Mouse (Mus musculus): ENCODE results near the gene Mrps24.

The Mrps24 gene

DNA sequence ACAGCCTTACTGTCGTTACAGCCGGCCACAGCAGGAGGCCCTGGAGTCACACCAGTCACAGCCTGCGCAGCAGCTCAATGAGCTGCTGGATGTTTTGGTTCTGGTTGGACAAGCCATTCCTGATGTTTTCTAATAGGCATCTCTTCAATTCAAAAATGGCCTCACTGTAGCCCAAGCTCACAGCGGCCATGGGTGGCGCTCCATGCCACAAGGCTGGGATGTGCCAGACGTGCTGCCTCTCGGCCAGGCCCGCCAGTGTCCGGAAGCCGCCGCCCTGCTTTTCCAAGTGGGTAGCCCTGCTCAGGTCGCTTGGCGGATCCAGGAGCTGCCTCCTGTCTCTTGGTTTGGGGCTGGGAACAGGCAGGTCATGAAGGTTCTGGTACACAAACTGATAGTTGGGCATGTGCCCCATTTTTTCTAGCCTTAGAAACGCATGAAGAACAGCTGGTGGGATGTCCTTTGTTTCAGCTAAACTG is at the start of gene Mrps24:
Gene Mrps24, minus strand, starts transcription at position 51 of the 476 bp plus-strand sequence.
- DNase-seq, result no peak

DNA sequence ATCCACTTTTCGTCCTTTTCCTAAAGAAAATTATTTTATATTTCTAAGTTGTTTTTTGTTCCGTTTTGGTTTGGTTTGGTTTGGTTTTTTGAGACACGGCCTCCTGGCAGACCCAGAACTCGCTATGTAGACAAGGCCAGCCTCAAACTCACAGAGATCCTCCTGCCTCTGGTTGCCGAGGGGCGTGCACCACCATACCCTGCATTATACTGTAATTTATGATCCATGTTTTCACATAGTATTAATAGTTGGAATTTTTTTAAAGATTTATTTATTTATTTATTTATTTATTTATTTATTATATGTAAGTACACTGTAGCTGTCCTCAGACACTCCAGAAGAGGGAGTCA is 47.1 kb upstream of the Mrps24 start:
- no peak for DNase-seq

DNA sequence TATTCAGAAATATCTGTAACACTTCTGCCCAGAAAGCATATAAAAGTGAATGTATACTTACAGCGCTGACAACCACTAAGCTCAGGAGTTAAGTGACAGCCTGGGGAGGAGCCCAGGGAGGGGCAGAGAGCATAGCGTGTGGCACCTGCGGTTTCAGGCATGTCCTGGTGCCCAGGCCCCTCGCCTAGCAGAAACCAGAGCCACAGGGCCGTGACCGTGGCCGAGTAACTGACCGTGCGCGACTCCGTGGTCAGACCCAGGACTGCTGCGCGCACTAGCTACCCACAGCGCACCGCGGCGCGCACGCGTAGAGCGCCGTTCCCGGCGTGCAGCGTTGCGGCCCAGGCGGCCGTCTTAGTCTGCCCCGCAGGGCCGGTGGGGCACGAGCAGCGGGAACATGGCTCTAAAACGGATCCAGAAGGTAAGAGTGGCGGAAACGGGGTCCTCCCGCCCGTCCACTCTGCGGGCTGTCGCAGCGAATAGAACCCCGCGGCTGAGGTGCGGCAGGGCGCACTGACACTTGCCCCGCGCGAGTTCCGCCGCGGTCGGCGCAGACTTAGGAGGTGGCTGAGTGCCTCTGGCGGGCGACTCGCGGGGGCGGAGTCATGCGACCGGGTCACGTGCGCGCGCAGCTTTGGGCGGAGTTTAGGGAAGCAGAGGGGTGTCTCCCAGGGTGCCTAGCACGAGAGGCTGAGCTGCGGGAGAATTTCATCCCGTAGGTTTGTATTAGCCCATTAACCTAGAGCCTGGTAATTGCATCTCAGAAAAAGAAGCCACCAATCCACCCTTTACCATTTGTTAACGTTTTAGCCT is 46.5 kb upstream of the Mrps24 start, which contains the start of gene Urgcp:
Gene Urgcp, minus strand, starts transcription at position 557 of the 813 bp plus-strand sequence.
- peak; percentile 95 to 96 for DNase-seq

DNA sequence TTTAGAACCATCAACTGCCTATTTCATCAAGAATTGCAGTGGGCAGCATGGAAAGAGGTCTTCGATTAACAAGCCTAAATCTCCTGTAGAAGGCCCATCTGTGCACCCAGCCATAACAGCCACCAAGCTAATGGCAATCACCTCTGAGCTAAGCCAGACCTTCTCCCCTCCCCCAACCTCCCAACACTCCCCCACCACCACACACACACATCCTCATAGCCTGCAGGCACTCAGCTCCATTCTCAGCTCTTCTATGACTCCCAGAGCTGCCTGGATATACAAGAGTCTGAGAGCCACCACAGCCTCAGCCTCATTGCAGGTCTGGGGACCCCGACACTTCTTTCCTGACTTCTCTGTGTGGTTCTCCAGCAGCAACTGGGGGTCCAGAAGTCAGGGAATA is 38.3 kb upstream of the Mrps24 start:
- DNase-seq, result no peak

DNA sequence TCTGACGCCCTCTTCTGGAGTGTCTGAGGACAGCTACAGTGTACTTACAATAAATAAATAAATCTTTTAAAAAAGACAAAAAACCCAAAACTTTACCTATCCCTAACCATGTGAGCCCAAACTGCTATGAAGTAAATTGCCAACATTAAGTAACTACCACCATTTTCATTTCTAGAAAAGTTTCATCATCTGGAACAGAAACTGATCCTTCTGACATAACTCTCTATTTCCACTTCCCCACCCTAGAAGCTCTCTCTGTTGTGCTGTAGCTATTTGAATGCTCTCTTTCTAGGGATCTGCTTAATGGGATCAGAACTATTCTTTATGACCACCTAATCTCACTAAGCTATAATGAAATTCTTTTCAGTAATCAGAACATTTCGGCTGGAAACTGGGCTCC is 29.5 kb upstream of the Mrps24 start:
- DNase-seq, result no peak

DNA sequence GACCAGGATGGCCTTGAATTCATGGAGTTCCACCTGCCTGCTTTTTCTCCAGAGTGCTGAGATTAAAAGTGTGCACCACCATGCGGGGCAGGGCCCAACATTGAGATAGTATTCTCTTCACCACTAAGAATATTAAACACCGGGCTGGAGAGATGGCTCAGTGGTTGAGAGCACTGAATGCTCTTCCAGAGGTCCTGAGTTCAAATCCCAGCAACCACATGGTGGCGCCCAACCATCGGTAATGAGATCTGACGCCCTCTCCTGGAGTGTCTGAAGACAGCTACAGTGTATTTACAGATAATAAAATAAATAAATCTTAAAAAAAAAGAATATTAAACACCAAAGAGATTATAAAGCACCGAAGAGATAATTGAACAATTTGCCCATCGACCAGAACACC is 26.6 kb upstream of the Mrps24 start:
- peak; percentile 43 to 46 for DNase-seq

DNA sequence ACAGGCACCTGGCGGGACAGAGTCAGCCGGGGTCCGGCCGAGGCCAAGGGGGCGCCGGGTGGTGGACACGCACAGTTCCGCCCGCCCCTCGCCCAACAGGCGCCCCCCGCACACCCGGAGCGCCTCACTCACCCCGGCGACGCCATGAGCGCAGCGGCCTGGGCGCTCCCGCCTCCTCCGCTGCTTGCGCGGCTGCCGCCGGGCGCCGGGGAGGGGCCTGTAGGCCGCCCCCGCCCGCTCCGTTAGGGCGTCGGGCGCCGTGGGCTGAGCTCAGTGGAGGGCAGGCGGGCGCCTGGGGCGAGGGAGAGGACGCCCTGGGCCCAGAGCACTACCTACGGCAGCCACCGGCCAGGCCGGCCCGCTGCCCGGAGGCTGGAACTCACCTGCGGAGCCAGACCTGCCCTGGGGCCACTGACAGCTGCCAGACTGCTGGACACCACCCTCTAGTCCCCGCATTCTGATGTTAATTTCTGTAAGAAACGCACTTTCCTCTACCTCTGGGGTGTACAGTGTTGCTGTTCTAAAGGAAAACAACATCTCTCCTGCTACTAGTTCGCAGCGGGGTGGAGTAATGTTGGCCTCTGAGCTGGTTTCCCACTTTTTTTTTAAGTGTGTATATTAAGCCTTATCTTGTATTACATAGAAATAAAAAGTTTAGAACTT is 25.6 kb upstream of the Mrps24 start:
- DNase-seq, result peak; percentile 83 to 88

DNA sequence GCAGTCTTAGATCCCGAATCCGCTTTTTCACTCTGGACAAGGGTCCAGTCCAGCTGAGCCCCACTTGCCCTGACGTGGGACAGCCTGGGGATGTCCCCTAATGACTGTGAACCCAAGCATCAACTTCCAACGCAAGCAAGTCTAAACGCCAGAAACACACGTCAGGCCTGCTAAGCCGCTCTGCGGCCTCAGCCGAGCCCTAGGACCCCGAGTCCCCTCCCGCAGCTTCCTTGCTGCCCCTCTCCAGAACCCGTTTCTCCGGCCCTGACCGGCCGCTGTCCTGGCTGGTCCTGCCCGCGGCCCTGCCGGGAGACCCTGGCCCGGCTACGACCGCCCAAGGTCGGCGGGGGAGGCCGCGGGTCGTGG is 25.1 kb upstream of the Mrps24 start:
- DNase-seq, result no peak

DNA sequence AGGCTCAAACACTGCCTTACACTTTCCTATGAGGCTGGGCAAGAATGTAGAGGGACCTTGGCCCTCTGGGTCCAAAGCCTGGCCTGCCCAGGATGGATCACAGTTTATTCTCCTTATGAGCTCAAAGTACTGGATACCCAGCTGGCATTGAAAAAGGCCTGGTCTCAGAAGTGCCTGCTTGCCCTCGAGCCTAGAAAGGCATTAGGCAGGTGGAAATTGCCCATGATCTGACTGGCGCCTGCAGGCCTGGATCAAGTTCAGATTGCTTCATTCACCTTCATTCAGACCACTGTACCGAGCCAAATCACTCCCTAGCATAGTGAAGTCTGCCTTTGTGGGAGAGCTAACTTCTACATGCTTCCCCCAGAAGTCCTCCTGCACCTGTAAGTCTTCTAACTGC is 24.4 kb upstream of the Mrps24 start:
- DNase-seq, result no peak

DNA sequence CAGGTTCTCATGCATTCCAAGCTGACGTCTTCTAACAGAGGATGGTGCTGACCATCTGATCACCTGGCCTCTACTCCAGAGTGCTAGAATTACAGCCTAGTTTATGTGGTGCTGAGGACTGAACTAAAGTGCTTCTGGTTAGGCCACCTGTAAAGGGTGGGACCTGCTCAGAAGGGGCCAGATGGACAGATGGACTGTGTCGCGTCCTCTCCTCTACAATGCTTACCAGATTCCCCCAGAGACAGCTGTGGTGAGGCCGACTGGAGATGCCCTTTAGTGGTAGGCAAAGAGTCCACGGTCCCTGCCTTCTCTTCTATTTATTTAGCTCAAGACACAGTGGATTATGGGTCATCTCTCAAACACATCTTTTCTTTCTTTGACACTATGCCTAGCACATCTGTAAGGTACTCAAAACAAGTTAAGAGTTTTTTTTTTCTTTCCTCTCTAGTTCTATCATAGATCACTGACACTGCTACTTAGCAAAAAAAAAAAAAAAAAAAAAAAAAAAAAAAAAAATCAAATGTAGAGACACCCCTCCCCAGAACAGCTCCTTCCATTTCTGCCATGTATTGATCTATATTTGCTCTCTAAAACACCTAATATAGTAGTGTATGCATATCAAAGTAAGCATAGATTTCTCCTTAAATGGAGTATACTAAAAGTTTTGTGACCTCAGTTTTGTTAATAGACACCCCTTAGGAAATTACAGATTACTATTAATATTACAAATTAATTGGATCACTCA is 23.6 kb upstream of the Mrps24 start:
- no peak for DNase-seq

DNA sequence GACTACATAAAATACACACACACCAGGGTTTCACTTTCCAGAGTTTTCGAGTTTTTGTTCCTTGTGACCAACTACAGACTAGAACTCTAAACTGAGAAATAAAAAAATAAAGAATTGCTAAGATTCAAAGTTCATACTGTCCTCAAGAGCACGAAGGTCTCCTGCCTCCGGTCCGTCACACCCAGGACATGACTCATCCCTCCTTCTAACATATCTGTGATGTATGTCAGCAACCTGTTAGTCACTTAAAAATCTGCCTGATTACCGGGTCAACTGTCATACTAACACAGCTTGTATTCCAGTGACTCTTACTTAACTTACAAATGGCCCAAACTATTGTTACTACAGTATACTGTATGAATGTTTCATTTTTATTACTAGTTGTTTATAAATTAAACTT is 21.7 kb upstream of the Mrps24 start:
- no peak for DNase-seq

DNA sequence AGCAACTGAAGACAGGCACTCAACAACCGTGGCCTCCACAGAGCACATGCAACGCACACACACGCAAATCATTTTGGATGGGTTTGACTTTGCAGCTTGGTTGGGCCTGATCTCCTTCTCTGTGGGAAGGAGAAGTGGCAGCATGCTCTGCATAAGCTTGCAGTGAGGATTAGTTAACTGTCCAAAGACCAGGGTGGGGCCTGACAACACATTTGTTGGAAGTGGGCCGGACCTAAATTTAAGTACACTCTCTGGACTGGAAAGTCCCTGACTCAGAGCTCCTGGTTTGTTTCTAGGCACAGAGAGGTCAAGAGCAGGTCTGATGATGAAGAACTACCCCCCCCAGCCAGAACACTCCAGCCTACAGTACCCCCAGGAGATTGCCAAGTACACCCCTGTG is 18.8 kb upstream of the Mrps24 start:
- no peak for DNase-seq

DNA sequence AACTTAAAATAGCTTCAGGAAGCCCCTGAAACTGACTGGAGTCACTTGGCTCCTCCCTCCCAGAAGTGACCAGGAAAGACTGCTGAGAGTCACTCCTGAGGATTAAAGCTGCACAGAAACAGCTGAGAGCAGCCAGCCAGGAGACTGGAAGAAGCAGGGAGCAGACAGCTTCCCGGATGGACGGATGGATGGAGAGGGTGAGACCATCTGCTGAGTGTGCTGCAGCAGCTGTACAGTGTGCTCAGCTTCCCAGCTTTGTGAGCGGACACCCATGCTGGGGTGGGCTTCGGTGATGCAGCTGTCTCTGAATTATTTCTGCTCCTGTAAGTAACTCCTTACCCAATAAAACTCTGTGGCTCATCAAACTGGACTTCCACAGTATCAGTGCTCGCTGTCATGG is 16.9 kb upstream of the Mrps24 start:
- no peak for DNase-seq

DNA sequence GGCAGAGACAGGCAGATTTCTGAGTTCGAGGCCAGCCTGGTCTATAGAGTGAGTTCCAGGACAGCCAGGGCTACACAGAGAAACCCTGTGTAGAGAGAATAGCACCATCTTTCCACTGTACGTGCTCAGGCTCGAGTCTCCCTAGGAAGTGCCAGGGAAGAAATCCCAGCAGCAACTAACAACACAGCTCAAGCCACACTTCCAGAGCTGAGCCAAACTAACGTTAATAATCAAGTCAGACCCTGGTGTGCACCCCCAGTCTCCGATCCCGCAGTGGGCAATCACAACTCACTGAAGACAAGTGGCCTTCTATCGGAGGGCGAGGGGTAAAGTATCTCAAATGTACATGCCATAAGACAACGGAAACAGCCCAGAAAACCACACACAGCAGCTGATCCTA is 14.1 kb upstream of the Mrps24 start:
- DNase-seq, result no peak

DNA sequence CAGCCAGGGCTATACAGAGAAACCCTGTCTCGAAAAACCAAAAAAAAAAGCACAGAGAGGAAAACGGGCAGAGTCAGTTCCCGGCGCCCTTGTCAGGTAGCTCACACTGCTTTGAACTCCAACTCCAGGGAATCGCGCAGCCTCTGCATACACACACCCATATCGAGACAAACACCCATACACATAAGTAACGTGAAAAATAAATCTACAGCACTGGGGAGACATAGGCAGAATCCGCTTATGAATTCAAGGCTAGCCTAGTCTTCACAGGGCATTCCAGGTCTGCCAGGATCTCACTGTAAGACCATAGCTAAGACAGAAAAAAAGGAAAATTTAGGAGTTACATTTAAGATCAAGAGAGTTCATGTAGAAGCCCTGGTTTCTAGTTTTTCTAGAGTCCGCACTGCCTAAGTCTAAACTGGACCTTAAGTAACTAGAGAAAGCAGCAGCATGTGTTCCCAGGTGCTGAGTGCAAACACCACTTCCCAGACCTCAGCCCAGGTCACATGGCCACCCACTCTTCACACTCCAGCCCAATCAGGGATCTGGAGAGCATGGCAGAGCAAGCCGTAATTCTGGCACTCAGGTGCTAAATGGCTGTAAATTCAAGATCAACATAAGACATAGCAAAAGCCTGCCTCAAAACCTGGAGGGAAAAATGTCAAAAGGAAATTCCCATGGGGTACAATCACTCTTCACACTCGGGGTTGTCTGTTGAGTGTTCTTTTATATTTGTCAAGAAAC is 3.3 kb upstream of the Mrps24 start:
- DNase-seq, result no peak

DNA sequence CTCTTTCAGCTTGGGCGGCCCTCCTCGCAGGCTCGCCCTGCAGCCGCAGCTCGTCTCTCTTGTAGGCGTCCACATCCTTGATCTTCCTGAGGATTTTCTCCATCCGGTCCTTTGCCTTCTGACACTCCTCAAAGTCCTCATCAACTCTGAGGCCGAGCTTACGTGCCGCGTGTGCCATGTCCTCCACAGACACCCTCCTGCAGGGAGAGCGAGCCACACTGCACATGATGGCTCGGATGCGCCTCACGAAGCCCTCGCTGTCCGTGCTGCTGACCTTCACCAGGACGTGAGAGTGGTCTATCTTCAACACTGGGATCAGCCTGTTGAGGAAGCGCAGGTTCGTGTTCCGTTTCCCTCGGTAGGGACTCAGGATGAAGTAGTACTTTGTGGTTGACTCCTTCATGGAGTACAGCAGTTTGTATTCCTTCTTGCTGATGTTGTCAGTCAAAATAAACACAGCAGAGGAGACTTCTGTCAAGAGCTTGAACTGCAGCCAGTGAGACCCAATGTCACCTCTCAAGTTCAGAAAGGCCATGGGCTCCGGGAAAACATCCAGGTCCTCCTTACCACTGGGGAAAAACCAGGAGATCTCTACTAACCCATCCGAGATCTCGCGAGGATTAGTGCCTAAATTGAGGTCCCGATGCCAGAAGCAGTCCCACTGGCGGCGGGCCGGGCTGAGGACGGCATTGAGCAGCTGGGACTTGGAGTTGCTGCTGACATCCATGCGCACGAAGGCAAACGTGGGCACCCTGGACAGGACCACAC is 1.6 kb upstream of the Mrps24 start:
- no peak for DNase-seq

DNA sequence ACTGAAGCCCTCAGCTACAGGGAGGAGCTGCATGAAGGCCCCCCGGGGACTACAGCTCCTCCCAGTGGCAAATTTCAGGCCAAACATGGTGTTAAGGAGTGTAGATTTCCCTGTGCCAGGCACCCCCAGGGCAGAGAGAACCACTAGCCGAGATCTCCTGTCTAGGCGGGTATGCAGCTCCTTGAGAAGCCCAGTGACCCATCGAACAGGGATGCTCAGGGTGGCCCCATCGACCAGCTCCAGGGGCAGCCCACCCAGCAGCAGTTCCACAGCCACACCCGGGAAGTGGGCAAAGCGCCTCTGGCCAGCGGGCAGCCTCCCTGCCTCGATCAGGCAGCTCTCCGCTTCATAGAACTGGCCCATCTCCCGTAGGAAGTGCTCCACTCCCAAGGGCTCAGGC is 766 bp upstream of the Mrps24 start:
- no peak for DNase-seq

DNA sequence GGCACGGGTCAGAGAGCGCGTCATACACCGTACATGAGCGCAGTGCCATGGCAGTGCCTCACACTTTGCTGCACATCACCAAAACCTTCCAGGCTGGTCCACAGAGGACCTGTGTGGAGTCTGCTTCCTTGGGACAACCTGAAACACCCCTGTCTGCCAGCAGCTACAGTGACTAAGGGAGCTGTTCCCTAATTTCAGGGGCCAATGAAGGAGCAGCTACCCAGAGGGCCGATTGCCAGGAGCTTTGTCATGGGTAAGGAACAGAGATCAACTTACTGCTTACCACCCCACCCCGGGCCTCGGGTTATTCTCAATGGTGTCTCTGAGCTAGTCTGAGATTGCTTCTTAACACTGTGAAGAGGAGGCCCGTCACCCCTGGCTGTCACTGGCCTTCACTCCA is 301 bp downstream of the Mrps24 start:
- no peak for DNase-seq

DNA sequence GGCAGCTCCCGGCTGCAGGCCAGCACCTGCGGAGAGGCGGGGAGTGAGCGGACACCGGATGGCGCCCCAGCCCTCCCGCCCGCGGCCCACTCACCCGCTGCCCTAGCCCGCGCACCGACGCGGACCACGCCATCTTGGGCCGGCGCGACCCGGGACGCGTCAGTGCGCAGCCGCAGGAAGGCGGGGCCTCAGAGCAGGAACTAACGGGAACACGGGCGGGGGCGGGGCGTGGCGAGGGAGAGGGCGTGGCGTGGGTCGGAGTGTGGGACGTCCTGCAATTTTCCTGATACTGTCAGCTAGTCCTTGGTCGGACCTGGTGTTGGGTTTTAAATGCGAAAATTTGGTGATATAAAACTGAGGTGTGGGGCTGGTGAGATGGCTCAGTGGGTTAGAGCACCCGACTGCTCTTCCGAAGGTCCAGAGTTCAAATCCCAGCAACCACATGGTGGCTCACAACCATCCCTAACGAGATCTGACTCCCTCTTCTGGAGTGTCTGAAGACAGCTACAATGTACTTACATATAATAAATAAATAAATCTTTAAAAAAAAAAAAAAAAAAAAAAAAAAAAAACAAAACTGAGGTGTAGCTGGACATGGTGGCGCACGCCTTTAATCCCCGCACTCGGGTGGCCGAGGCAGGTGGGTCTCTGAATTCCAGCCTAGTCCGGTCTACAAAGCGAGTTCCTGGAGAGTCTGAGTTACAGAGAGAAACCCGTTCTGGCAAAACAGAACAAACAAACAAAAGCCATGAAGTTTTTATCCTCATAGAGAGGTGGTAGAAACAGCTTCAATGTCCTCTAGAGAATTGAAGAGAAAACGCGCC is 7.7 kb downstream of the Mrps24 start:
- DNase-seq, result peak; percentile 89

DNA sequence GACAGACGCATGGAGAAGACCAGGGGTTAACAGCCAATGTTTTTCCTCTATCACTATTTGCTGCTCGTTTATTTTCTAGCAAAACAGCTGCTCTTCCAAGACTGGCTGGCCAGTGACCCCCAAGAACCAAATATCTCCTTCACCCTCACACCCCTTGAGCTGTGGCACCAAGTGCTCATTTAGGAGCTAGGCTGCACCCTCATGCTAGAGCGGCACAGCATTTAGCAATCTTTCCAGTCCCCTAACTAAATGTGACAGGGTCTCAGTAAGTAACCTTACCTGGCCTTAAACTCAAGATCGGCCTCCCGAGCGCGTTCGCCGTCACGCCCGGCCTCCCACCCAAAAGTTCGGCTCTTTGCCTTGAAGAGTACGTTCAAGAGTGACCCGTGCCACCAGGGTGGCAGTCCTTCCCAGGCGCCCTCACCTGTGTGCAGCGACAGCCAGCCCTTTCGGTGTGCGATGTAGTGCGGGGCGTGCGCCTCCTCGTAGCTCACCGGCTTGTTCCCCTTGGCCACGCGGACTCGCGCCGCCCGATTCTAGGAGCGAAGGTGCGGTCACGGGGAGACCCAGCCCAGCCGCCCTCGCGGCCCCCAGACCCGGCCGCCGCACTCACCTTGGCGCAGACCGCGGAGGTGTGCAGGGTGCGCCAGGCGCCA is 8.5 kb downstream of the Mrps24 start:
- DNase-seq, result peak; percentile 52 to 59

DNA sequence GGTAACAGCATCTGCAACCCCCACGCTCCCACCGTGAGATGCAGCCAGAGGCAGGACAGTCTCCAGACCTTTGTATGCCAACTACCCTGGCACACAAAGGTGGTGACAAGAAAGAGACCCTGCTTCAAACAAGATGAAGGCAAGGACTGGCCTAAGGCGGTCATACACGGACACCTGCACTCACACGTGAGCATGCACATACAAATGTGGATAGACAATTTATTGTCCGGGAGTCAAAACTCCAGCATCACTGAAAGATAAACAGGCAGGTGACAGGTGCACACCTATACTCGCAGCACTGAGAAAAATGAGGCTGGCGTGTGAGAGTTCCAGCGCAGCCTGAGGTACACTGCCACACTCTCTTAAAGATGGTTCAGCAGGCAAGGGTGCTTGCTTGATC is 9.5 kb downstream of the Mrps24 start:
- DNase-seq, result no peak
